Comparison of ENCODE assay signal across 8 mouse cellular contexts in the genomic region with DNA sequence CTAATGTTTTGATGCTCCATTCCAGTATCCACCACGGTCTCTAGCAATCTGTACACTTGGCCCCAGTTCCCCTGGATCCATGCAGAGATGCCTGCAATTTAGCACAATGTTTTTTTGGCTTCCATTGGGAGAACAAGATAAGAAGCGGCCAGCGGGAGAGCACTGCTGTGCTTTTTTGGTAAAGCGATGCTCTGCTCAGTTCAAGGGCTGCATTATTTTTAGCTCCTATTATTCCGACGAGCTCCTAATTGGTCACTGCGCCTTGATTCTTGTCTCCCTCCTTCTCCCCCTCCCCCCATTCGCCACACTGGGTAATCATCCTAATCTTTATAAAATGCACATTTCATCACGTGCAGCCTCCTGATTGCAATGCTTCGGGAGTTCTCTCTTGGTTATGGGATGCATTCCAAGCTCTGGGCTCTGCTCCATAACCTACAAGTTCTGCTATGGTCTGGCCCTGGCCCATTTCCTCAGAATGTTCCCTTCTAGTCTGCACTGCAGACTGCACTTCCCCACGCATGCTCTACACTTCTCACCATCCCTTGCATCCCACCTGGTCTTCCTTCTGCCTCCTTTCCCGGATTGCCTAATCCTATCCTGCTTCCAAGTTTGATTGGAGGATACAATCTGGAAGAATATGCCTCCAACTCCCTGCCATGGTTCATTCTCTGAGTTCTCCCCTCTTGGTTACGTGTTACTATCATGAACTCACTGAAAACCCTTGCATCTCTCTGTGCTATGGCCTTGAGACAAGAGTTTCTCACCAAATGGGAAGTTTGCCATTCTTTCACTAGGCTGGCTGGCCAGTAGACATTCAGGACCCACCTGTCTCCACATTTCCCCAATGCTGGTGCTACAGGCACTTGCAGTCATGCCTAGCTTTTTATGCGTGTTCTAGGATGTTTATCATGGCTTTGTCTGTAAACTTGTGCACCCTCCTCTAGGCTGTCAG.
A peak's percentile ranks its signal among the peaks of the same experiment; 100 is the strongest.
DNase-seq lines count a peak whose midpoint lies in the region; ATAC-seq and TF ChIP-seq lines count a peak whose summit lies in the region.

No protein-coding gene starts in this region.

- H3K27me3 ChIP-seq in heart, embryonic 11.5 days (ENCODE audit: control insufficient read depth, insufficient read depth, low read length), result no peaks in the 10 kb centered on the region
- H3K27me3 ChIP-seq in hindbrain, embryonic 14.5 days (ENCODE audit: control insufficient read depth, insufficient read depth, low read length), result no peaks in the 10 kb centered on the region

- H3K4me3 ChIP-seq in heart, embryonic 11.5 days (ENCODE audit: low read depth, low read length), result no peak overlapping the region
- H3K4me3 ChIP-seq in hindbrain, embryonic 14.5 days (replicated peaks; ENCODE audit: low read length), result no peak overlapping the region

- no peak overlapping the region for H3K9ac ChIP-seq in heart, embryonic 11.5 days (ENCODE audit: low read depth, low read length)
- no peak overlapping the region for H3K9ac ChIP-seq in hindbrain, embryonic 14.5 days

- no peaks in the 10 kb centered on the region for H3K36me3 ChIP-seq in heart, embryonic 11.5 days (ENCODE audit: control insufficient read depth, insufficient read depth, low read length)
- no peaks in the 10 kb centered on the region for H3K36me3 ChIP-seq in hindbrain, embryonic 14.5 days (replicated peaks; ENCODE audit: control insufficient read depth, insufficient read depth)

- 69% methylated on average over 14 of the region's 14 CpGs for WGBS in heart, embryonic 11.5 days (ENCODE audit: insufficient replicate concordance)
- WGBS in hindbrain, embryonic 14.5 days, result 87% methylated on average over 14 of the region's 14 CpGs

- peak; percentile 98 for DNase-seq in heart, adult 11 months
- DNase-seq in brain, embryonic 14.5 days (ENCODE audit: low read depth), result peak; percentile 84
- peak; percentile 63 for DNase-seq in layer of hippocampus, adult 9-10 months (ENCODE audit: low spot score)
- peak; percentile 43 to 67 for DNase-seq in right cerebral cortex, postnatal 36 days (ENCODE audit: low spot score in 2 of 2)
- no peak for DNase-seq in embryo, embryonic 10.5 days (ENCODE audit: low spot score)
- DNase-seq in hindbrain, embryonic 14.5 days (ENCODE audit: low spot score), result no peak

- H3K4me1 ChIP-seq in heart, embryonic 11.5 days (ENCODE audit: control insufficient read depth, insufficient read depth, low read length), result no peaks in the 10 kb centered on the region; the same call in 1 of the 2 replicates
- no peaks in the 10 kb centered on the region for H3K4me1 ChIP-seq in hindbrain, embryonic 14.5 days (replicated peaks; ENCODE audit: control insufficient read depth, insufficient read depth, low read length)

- no peak overlapping the region for H3K4me2 ChIP-seq in heart, embryonic 11.5 days
- no peak overlapping the region for H3K4me2 ChIP-seq in hindbrain, embryonic 14.5 days (replicated peaks)

- H3K27ac ChIP-seq in heart, embryonic 11.5 days (ENCODE audit: low read depth, low read length), result no peak overlapping the region
- H3K27ac ChIP-seq in hindbrain, embryonic 14.5 days, result no peak overlapping the region

- TF ChIP-seq CTCF in brain, embryonic 14.5 days (IDR thresholded peaks at IDR 0.05; ENCODE audit: borderline replicate concordance, extremely low read depth, insufficient read depth, insufficient read length), result no peak

- no peaks in the 10 kb centered on the region for H3K9me3 ChIP-seq in heart, embryonic 11.5 days (replicated peaks; ENCODE audit: control insufficient read depth, low read length)
- no peaks in the 10 kb centered on the region for H3K9me3 ChIP-seq in hindbrain, embryonic 14.5 days (ENCODE audit: control insufficient read depth, low read length)

- no peak for ATAC-seq in heart, embryonic 11.5 days (replicated peaks; ENCODE audit: insufficient number of reproducible peaks, low FRiP score, low TSS enrichment)
- ATAC-seq in frontal cortex, adult (ENCODE audit: low TSS enrichment), result peak; percentile 98
- ATAC-seq in hindbrain, embryonic 14.5 days (ENCODE audit: low FRiP score), result no peak

- TF ChIP-seq POLR2A in brain, embryonic 14.5 days (IDR thresholded peaks at IDR 0.05; ENCODE audit: borderline replicate concordance, extremely low read depth, insufficient read depth, insufficient read length, poor library complexity, severe bottlenecking), result no peak

Comparison
In these comparisons a context has a peak if more than half of its experiments do, and no peak if none do; other contexts are left out.
1. DNase-seq: peak in heart, adult 11 months (single experiment), brain, embryonic 14.5 days (single experiment), layer of hippocampus, adult 9-10 months (single experiment) and right cerebral cortex, postnatal 36 days (2 of 2); none in embryo, embryonic 10.5 days (single experiment) and hindbrain, embryonic 14.5 days (single experiment).